Mouse (Mus musculus) spleen, adult 12 weeks (tissue): Measurements from ENCODE around the gene Plp2.

Source experiments
- DNase-seq: peaks from one replicate; pipeline ENCODE4 v3.0.0; 2022; ENCODE audit warnings: low spot score

Plp2 gene

DNA sequence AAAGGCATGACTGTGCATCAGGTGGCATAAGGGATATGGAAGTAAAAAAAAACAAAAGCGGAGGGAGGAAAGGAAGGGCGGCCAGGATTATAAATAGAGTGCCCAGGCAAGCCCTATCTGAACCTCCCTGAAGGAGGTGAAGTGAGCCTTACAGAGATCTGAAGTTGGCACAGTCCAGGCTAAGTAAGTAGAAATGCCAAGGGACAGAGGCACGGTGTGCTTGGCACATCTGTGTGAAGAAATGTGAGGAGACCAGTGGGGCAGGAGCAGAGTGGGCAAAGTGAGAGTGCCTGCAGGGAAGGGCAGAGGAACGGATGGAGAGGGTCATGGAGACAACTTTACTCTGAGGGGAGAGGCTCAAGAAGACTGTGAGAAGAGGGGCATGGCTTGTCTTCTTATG is 10.1 kb downstream of the Plp2 start:
- no peak for DNase-seq

- DNase-seq = no peak
Observed at GRCm38 (mm10) chrX:7658785-7659589, 12.2 kb downstream of the Plp2 start.

GRCm38 (mm10) chrX:7658031-7658784 is 13.0 kb downstream of the Plp2 start:
- DNase-seq = no peak

GRCm38 (mm10) chrX:7657221-7657639 is 14.0 kb downstream of the Plp2 start, which contains the start of gene Prickle3:
Gene Prickle3, plus strand, starts transcription at chrX:7657260.
- peak; percentile 22 for DNase-seq

DNA sequence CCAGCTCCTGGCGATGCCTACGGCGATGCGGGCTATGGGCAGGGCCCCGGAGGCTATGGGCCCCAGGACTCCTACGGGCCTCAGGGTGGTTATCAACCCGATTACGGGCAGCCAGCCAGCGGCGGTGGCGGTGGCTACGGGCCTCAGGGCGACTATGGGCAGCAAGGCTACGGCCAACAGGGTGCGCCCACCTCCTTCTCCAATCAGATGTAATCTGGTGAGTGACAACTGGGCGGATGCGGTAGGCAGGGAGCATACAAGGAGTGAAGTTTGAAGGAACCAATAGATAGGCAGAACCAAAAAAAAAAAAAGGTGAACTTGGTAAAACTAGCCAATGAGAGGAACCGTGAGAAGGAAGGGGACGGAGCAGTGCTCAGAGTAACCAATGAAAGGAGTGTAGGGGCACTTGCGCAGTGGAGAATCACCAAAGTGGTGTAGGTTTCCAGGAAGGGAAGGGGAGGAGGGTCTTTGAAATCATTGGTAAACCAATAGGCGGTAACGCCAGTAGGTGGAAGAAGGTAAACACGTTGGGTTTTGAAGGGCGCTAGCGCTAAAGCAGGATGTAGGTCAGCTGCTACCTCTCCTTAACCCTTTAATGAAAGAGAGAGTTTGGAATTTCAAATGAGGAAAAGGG is 22.4 kb downstream of the Plp2 start:
- DNase-seq = peak; percentile 71

- peak; percentile 69 for DNase-seq
Observed at GRCm38 (mm10) chrX:7645349-7645748, 25.8 kb downstream of the Plp2 start.

- no peak for DNase-seq
Observed at GRCm38 (mm10) chrX:7640785-7641184, 30.4 kb downstream of the Plp2 start.

DNA sequence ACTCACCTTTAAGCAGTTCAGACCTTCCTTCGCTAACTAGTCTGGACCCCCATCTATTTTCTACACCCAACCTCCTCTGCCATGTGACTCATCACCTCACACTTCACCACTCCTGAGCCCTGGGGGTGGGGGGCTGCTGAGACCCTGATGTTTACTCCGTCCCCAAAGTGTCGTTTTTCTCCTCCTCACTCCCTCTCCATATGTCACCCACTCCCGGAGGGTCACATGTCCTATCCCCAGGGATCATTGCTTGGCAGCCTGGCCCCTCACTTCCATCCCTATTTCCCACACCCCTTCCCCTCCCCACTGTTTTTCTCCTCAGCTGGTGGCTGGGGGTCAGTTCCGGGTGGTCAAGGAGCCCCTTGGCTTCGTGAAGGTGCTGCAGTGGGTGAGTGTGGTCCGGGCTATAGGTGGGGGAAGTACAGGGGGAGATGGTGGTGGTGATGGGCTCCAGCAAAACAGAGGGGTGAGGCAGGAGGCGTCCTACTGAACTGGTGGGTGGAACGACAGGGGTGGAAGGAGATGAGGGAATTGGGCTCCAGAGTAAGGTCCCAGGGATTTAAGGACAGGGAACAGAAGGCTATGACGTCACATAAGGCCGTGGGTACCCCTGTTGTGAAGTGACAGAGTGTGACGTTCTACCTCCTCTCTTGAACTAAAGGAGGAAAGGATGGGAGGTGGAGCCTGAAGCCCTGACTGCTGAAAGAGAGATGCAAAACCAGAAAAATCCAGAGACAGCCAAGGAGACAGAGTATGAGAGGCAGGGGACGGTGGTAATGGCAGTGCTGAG is 31.5 kb downstream of the Plp2 start:
- no peak for DNase-seq

DNA sequence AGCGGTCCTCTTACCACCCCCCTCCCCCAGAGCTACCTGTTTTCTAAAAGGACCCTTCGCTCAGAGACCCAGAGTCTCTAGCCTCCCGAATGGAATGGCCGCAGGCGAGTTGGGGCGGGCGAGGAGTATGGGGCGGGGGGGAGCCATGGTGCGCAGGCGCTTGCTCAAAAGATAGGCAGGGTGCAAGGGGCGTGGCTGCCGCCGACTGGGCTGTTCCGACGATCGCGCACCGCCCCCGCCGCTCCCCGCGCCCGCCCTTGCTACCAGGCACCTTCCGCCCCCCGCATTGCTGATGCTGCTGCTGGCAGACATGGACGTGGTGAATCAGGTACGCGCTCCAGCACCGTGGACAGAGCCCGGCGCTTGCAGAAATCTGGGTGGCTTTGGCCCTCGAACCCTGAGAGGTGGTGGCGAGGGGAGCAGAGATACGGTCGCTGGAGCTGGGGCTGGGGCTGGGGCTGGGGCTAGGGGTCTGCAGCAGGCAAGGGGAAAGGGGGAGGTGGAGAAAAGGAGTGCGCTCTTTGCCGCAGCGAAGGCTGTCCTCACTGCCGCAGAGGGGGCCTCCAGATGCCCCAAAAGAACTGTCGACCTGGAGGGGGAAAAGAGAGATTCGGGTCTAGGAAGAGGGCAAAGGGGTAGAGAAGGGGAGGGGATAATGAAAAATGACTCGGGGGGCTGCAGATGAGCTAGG is 32.6 kb downstream of the Plp2 start, which contains the start of gene Syp:
Syp (plus strand) TSS at position 71 of the 691 bp plus-strand sequence.
- DNase-seq = peak; percentile 73

- no peak for DNase-seq
Observed at GRCm38 (mm10) chrX:7635101-7635500, 36.1 kb downstream of the Plp2 start.

GRCm38 (mm10) chrX:7632560-7632959 is 38.6 kb downstream of the Plp2 start:
- DNase-seq = no peak
